ENCODE assay signal across 21 mouse cellular contexts in genomic region chr12:99304056-99304455, GRCm38 (mm10).
DNase-seq lines count a peak whose midpoint lies in the region; ATAC-seq and TF ChIP-seq lines count a peak whose summit lies in the region.
"Had no signal": no experiment of that assay in that cellular context is flagged by ENCODE, and none has a peak within 500 bp of the region (broad histone marks: within the 10 kb centered on the region; RNA-seq: fewer than 3 reads in every experiment).

No protein-coding gene starts in this region.

- H3K9me3 ChIP-seq in heart, embryonic 10.5 days: no peaks in the 10 kb centered on the region
- no peaks in the 10 kb centered on the region for H3K9me3 ChIP-seq in heart, embryonic 11.5 days (replicated peaks; ENCODE audit: control insufficient read depth, low read length)
- H3K9me3 ChIP-seq in neural tube, embryonic 12.5 days: no peaks in the 10 kb centered on the region
- H3K9me3 ChIP-seq in embryonic facial prominence, embryonic 14.5 days (ENCODE audit: control insufficient read depth, low read length): no peaks in the 10 kb centered on the region
- no peaks in the 10 kb centered on the region for H3K9me3 ChIP-seq in limb, embryonic 14.5 days (ENCODE audit: control insufficient read depth, low read length)
- H3K9me3 ChIP-seq: hindbrain, embryonic 15.5 days had no signal

- TF ChIP-seq POLR2A in limb, embryonic 14.5 days (IDR thresholded peaks at IDR 0.05; ENCODE audit: borderline replicate concordance, extremely low read depth, insufficient read depth, insufficient read length): no peak

- no peak overlapping the region for H3K4me2 ChIP-seq in heart, embryonic 11.5 days
- no peak overlapping the region for H3K4me2 ChIP-seq in neural tube, embryonic 12.5 days (replicated peaks)
- H3K4me2 ChIP-seq in embryonic facial prominence, embryonic 14.5 days (ENCODE audit: low read depth, low read length): no peak overlapping the region
- no peak overlapping the region for H3K4me2 ChIP-seq in limb, embryonic 14.5 days (replicated peaks; ENCODE audit: low read depth, low read length, severe bottlenecking)
- H3K4me2 ChIP-seq: hindbrain, embryonic 15.5 days had no signal

- H3K4me3 ChIP-seq in heart, embryonic 10.5 days: no peak overlapping the region
- no peak overlapping the region for H3K4me3 ChIP-seq in heart, embryonic 11.5 days (ENCODE audit: low read depth, low read length)
- no peak overlapping the region for H3K4me3 ChIP-seq in neural tube, embryonic 12.5 days
- no peak overlapping the region for H3K4me3 ChIP-seq in embryonic facial prominence, embryonic 14.5 days (ENCODE audit: low read depth, low read length)
- H3K4me3 ChIP-seq in limb, embryonic 14.5 days (replicated peaks; ENCODE audit: low read length): no peak overlapping the region
- H3K4me3 ChIP-seq: hindbrain, embryonic 15.5 days had no signal

- no peak for ATAC-seq in heart, embryonic 11.5 days (replicated peaks; ENCODE audit: insufficient number of reproducible peaks, low FRiP score, low TSS enrichment)
- ATAC-seq in neural tube, embryonic 12.5 days (ENCODE audit: low FRiP score, low read depth): no peak
- no peak for ATAC-seq in embryonic facial prominence, embryonic 14.5 days (ENCODE audit: low read depth)
- ATAC-seq in limb, embryonic 14.5 days (ENCODE audit: low FRiP score, low read depth): no peak
- ATAC-seq: forebrain, embryonic 14.5 days; liver, postnatal 0 days had no signal

- intact Hi-C loops in left cerebral cortex, postnatal 14 days (cut with DNase I): no loop called here

- no peak for DNase-seq in heart, embryonic 10.5 days (ENCODE audit: low spot score)
- DNase-seq in neural tube, embryonic 10.5 days (ENCODE audit: extremely low spot score, low spot score): no peak
- DNase-seq in embryonic facial prominence, embryonic 14.5 days (ENCODE audit: low spot score): no peak
- no peak for DNase-seq in limb, embryonic 14.5 days (ENCODE audit: low spot score)
- no peak for DNase-seq in left cerebral cortex, postnatal 14 days (ENCODE audit: low spot score in 2 of 2)
- DNase-seq in right cerebral cortex, postnatal 36 days (ENCODE audit: low spot score in 2 of 2): no peak
- DNase-seq: adrenal gland, postnatal 36 days; gastrocnemius, postnatal 10 days; heart, adult 18-20 months; kidney, adult 11 months; kidney, postnatal 10 days; liver; liver, postnatal 0 days; lung, postnatal 36 days; right cerebral cortex, postnatal 25 days; thymus, postnatal 4 days had no signal

- H3K4me1 ChIP-seq in heart, embryonic 10.5 days: peaks cover 51% of the 10 kb centered on the region
- H3K4me1 ChIP-seq in heart, embryonic 11.5 days (ENCODE audit: control insufficient read depth, insufficient read depth, low read length): peaks cover 39% of the 10 kb centered on the region
- H3K4me1 ChIP-seq in neural tube, embryonic 12.5 days: peaks cover 61% of the 10 kb centered on the region
- peaks cover 58% of the 10 kb centered on the region for H3K4me1 ChIP-seq in embryonic facial prominence, embryonic 14.5 days (ENCODE audit: control insufficient read depth, insufficient read depth, low read length)
- H3K4me1 ChIP-seq in limb, embryonic 14.5 days (ENCODE audit: control insufficient read depth, insufficient read depth, low read length): peaks cover 44% of the 10 kb centered on the region

- no peak overlapping the region for H3K9ac ChIP-seq in heart, embryonic 11.5 days (ENCODE audit: low read depth, low read length)
- 0 out of 2 replicates have a peak overlapping the region, but pooled peaks have one; percentile 10 for H3K9ac ChIP-seq in neural tube, embryonic 12.5 days
- H3K9ac ChIP-seq in embryonic facial prominence, embryonic 14.5 days (ENCODE audit: low read depth, low read length): no peak overlapping the region
- H3K9ac ChIP-seq in limb, embryonic 14.5 days (ENCODE audit: low read depth, low read length, severe bottlenecking): no peak overlapping the region
- H3K9ac ChIP-seq: hindbrain, embryonic 15.5 days; liver, postnatal 0 days had no signal

- H3K27me3 ChIP-seq in heart, embryonic 10.5 days (ENCODE audit: insufficient read depth, poor library complexity, severe bottlenecking): no peaks in the 10 kb centered on the region
- no peaks in the 10 kb centered on the region for H3K27me3 ChIP-seq in heart, embryonic 11.5 days (ENCODE audit: control insufficient read depth, insufficient read depth, low read length)
- no peaks in the 10 kb centered on the region for H3K27me3 ChIP-seq in neural tube, embryonic 12.5 days (replicated peaks)
- H3K27me3 ChIP-seq in embryonic facial prominence, embryonic 14.5 days (replicated peaks; ENCODE audit: control insufficient read depth, insufficient read depth, low read length): no peaks in the 10 kb centered on the region
- H3K27me3 ChIP-seq in limb, embryonic 14.5 days (ENCODE audit: control insufficient read depth, insufficient read depth, low read length): no peaks in the 10 kb centered on the region
- H3K27me3 ChIP-seq: hindbrain, embryonic 15.5 days had no signal

- no peaks in the 10 kb centered on the region for H3K36me3 ChIP-seq in heart, embryonic 10.5 days
- H3K36me3 ChIP-seq in heart, embryonic 11.5 days (ENCODE audit: control insufficient read depth, insufficient read depth, low read length): no peaks in the 10 kb centered on the region
- no peaks in the 10 kb centered on the region for H3K36me3 ChIP-seq in neural tube, embryonic 12.5 days
- no peaks in the 10 kb centered on the region for H3K36me3 ChIP-seq in embryonic facial prominence, embryonic 14.5 days (ENCODE audit: control insufficient read depth, insufficient read depth, low read length)
- no peaks in the 10 kb centered on the region for H3K36me3 ChIP-seq in limb, embryonic 14.5 days (ENCODE audit: control insufficient read depth, insufficient read depth, low read length)
- H3K36me3 ChIP-seq: hindbrain, embryonic 15.5 days had no signal

- H3K27ac ChIP-seq in heart, embryonic 10.5 days: peak overlapping the region; percentile 36; the same call in 1 of the 2 replicates
- no peak overlapping the region for H3K27ac ChIP-seq in heart, embryonic 11.5 days (ENCODE audit: low read depth, low read length)
- H3K27ac ChIP-seq in neural tube, embryonic 12.5 days: no peak overlapping the region
- peak overlapping the region; percentile 21; the same call in 1 of the 2 replicates for H3K27ac ChIP-seq in embryonic facial prominence, embryonic 14.5 days (replicated peaks; ENCODE audit: low read depth, low read length)
- H3K27ac ChIP-seq in limb, embryonic 14.5 days (replicated peaks; ENCODE audit: low read depth, low read length): peak overlapping the region; percentile 21; the same call in 1 of the 2 replicates
- H3K27ac ChIP-seq: hindbrain, embryonic 15.5 days; stomach, postnatal 0 days had no signal

- WGBS in heart, embryonic 10.5 days: 78% methylated on average over 5 of the region's 5 CpGs
- 87% methylated on average over 5 of the region's 5 CpGs for WGBS in heart, embryonic 11.5 days (ENCODE audit: insufficient replicate concordance)
- 74% methylated on average over 5 of the region's 5 CpGs for WGBS in neural tube, embryonic 12.5 days
- WGBS in embryonic facial prominence, embryonic 14.5 days: 39% methylated on average over 5 of the region's 5 CpGs
- 35% methylated on average over 5 of the region's 5 CpGs for WGBS in limb, embryonic 14.5 days

Comparison
In these comparisons a context has a peak if more than half of its experiments do, and no peak if none do; other contexts are left out.
1. H3K27ac ChIP-seq: peak in heart, embryonic 10.5 days (single experiment), embryonic facial prominence, embryonic 14.5 days (single experiment) and limb, embryonic 14.5 days (single experiment); none in heart, embryonic 11.5 days (single experiment) and neural tube, embryonic 12.5 days (single experiment).